Mouse (Mus musculus): ENCODE measurements around the gene Ntn1.
A peak's percentile ranks its signal among the peaks of the same experiment; 100 is the strongest.

Ntn1 gene

GRCm38 (mm10) chr11:68260399-68260798 lies 140.2 kb downstream of the Ntn1 start:
- no peak for DNase-seq

- DNase-seq = no peak
Observed at GRCm38 (mm10) chr11:68258498-68258897, 142.1 kb downstream of the Ntn1 start.

- DNase-seq = no peak
Observed at GRCm38 (mm10) chr11:68253531-68253930, 147.1 kb downstream of the Ntn1 start.

GRCm38 (mm10) chr11:68250106-68250505 lies 150.5 kb downstream of the Ntn1 start:
- DNase-seq = no peak

GRCm38 (mm10) chr11:68247897-68248296 lies 152.7 kb downstream of the Ntn1 start:
- no peak for DNase-seq

GRCm38 (mm10) chr11:68244992-68245261 lies 155.7 kb downstream of the Ntn1 start:
- DNase-seq = no peak

- DNase-seq = no peak
Observed at GRCm38 (mm10) chr11:68244254-68244991, 156.2 kb downstream of the Ntn1 start.

GRCm38 (mm10) chr11:68239756-68240155 lies 160.9 kb downstream of the Ntn1 start:
- DNase-seq = no peak

- DNase-seq = no peak
Observed at GRCm38 (mm10) chr11:68233469-68233965, 167.1 kb downstream of the Ntn1 start.

- DNase-seq = no peak
Observed at GRCm38 (mm10) chr11:68231558-68231957, 169.1 kb downstream of the Ntn1 start.

- no peak for DNase-seq
Observed at GRCm38 (mm10) chr11:68228941-68229665, 171.5 kb downstream of the Ntn1 start.

GRCm38 (mm10) chr11:68227837-68228236 lies 172.8 kb downstream of the Ntn1 start:
- no peak for DNase-seq

- DNase-seq = no peak
Observed at GRCm38 (mm10) chr11:68226654-68227057, 174.0 kb downstream of the Ntn1 start.

GRCm38 (mm10) chr11:68223143-68223542 lies 177.5 kb downstream of the Ntn1 start:
- DNase-seq = no peak

- DNase-seq = no peak
Observed at GRCm38 (mm10) chr11:68222209-68222608, 178.4 kb downstream of the Ntn1 start.

GRCm38 (mm10) chr11:68220733-68221132 lies 179.9 kb downstream of the Ntn1 start:
- no peak for DNase-seq

GRCm38 (mm10) chr11:68216041-68216440 lies 184.6 kb downstream of the Ntn1 start:
- DNase-seq = no peak

GRCm38 (mm10) chr11:68215206-68215912 lies 185.3 kb downstream of the Ntn1 start:
- peak; percentile 73 for DNase-seq

GRCm38 (mm10) chr11:68214496-68215205 lies 186.0 kb downstream of the Ntn1 start:
- DNase-seq = no peak

- peak; percentile 44 for DNase-seq
Observed at GRCm38 (mm10) chr11:68213896-68214295, 186.7 kb downstream of the Ntn1 start.

- peak; percentile 52 for DNase-seq
Observed at GRCm38 (mm10) chr11:68211924-68212578, 188.6 kb downstream of the Ntn1 start.

- peak; percentile 40 for DNase-seq
Observed at GRCm38 (mm10) chr11:68210714-68211113, 189.9 kb downstream of the Ntn1 start.

- no peak for DNase-seq
Observed at GRCm38 (mm10) chr11:68209506-68209905, 191.1 kb downstream of the Ntn1 start.
